Mouse (Mus musculus): ENCODE measurements around the gene Coq10a. TPM values are rescaled to one million over a fixed set of nuclear protein-coding genes. Genes with fewer than 3 reads are reported as not detected.

The Coq10a gene
- polyA plus RNA-seq, 1 experiment from 2014 or later, result 18.6 TPM

- peak overlapping the region; percentile 34; the same call in 1 of the 2 replicates for H3K27ac ChIP-seq (ENCODE audit: low read depth, low read length)
- WGBS, result 47% methylated on average over 7 of the region's 7 CpGs
These were observed 24.1 kb downstream of the Coq10a start for GRCm38 (mm10) chr10:128344568-128345275.

GRCm38 (mm10) chr10:128343436-128343835 is 25.4 kb downstream of the Coq10a start:
- Histone ChIP-seq H3K4me2 (replicated peaks; ENCODE audit: low read depth, low read length) (no peak overlapping the region), H3K4me1 (ENCODE audit: control insufficient read depth, insufficient read depth, low read length) (peaks cover 25% of the 10 kb centered on the region), H3K4me3 (ENCODE audit: low read length) (no peak overlapping the region), H3K27me3 (ENCODE audit: control insufficient read depth, insufficient read depth, low read length) (no peaks in the 10 kb centered on the region), H3K9me3 (ENCODE audit: control insufficient read depth, low read length) (no peaks in the 10 kb centered on the region), H3K9ac (ENCODE audit: low read depth, low read length) (no peak overlapping the region), H3K36me3 (ENCODE audit: control insufficient read depth, insufficient read depth, low read length) (peaks cover 7% of the 10 kb centered on the region), H3K27ac (ENCODE audit: low read depth, low read length) (no peak overlapping the region)
- no peak for ATAC-seq (ENCODE audit: low FRiP score, low TSS enrichment)
- 84% methylated on average over 1 of the region's 1 CpGs for WGBS

More at GRCm38 (mm10) chr10:128344568-128345275, 24.1 kb downstream of the Coq10a start:
- Histone ChIP-seq H3K9ac (ENCODE audit: low read depth, low read length) (no peak overlapping the region), H3K4me1 (ENCODE audit: control insufficient read depth, insufficient read depth, low read length) (peaks cover 12% of the 10 kb centered on the region), H3K9me3 (ENCODE audit: control insufficient read depth, low read length) (no peaks in the 10 kb centered on the region), H3K4me2 (replicated peaks; ENCODE audit: low read depth, low read length) (peak overlapping the region; percentile 4; the same call in 1 of the 2 replicates), H3K27me3 (ENCODE audit: control insufficient read depth, insufficient read depth, low read length) (no peaks in the 10 kb centered on the region), H3K36me3 (ENCODE audit: control insufficient read depth, insufficient read depth, low read length) (peaks cover 7% of the 10 kb centered on the region), H3K4me3 (ENCODE audit: low read length) (no peak overlapping the region)
- ATAC-seq (ENCODE audit: low FRiP score, low TSS enrichment), result peak; percentile 62; the same call in 1 of the 2 replicates

- peaks cover 32% of the 10 kb centered on the region for H3K4me1 ChIP-seq (ENCODE audit: control insufficient read depth, insufficient read depth, low read length)
- H3K4me3 ChIP-seq (ENCODE audit: low read length), result no peak overlapping the region
- no peak for ATAC-seq (ENCODE audit: low FRiP score, low TSS enrichment)
- 91% methylated on average over 2 of the region's 2 CpGs for WGBS
- no peak overlapping the region for H3K4me2 ChIP-seq (replicated peaks; ENCODE audit: low read depth, low read length)
- no peak overlapping the region for H3K9ac ChIP-seq (ENCODE audit: low read depth, low read length)
- H3K36me3 ChIP-seq (ENCODE audit: control insufficient read depth, insufficient read depth, low read length), result peaks cover 7% of the 10 kb centered on the region
- H3K27ac ChIP-seq (ENCODE audit: low read depth, low read length), result no peak overlapping the region
- no peaks in the 10 kb centered on the region for H3K9me3 ChIP-seq (ENCODE audit: control insufficient read depth, low read length)
- no peaks in the 10 kb centered on the region for H3K27me3 ChIP-seq (ENCODE audit: control insufficient read depth, insufficient read depth, low read length)
These were observed 28.5 kb downstream of the Coq10a start for GRCm38 (mm10) chr10:128340257-128340656.

GRCm38 (mm10) chr10:128338948-128339347 is 29.8 kb downstream of the Coq10a start:
- 86% methylated on average over 2 of the region's 2 CpGs for WGBS
- Histone ChIP-seq H3K36me3 (ENCODE audit: control insufficient read depth, insufficient read depth, low read length) (peaks cover 7% of the 10 kb centered on the region), H3K4me3 (ENCODE audit: low read length) (peak overlapping the region; percentile 86), H3K9ac (ENCODE audit: low read depth, low read length) (peak overlapping the region; percentile 85; the same call in 1 of the 2 replicates), H3K4me2 (replicated peaks; ENCODE audit: low read depth, low read length) (peak overlapping the region; percentile 85), H3K27me3 (ENCODE audit: control insufficient read depth, insufficient read depth, low read length) (no peaks in the 10 kb centered on the region), H3K4me1 (ENCODE audit: control insufficient read depth, insufficient read depth, low read length) (peaks cover 24% of the 10 kb centered on the region), H3K9me3 (ENCODE audit: control insufficient read depth, low read length) (no peaks in the 10 kb centered on the region), H3K27ac (ENCODE audit: low read depth, low read length) (no peak overlapping the region)
- no peak for ATAC-seq (ENCODE audit: low FRiP score, low TSS enrichment)

GRCm38 (mm10) chr10:128338415-128338814 is 30.4 kb downstream of the Coq10a start:
- no peak; the same call in 1 of the 2 replicates for ATAC-seq (ENCODE audit: low FRiP score, low TSS enrichment)

GRCm38 (mm10) chr10:128337306-128338181 is 31.3 kb downstream of the Coq10a start, which contains the start of gene Cs:
TSS of gene Cs (plus strand) at chr10:128337734.
- peak within 1 kb of the TSS; percentile 85 for H3K4me2 ChIP-seq (replicated peaks; ENCODE audit: low read depth, low read length)
- under 1% methylated on average over 61 of the region's 61 CpGs for WGBS

More at GRCm38 (mm10) chr10:128338415-128338814, 30.4 kb downstream of the Coq10a start:
- H3K9me3 ChIP-seq (ENCODE audit: control insufficient read depth, low read length), result no peaks in the 10 kb centered on the region
- H3K9ac ChIP-seq (ENCODE audit: low read depth, low read length), result peak overlapping the region; percentile 85
- peak overlapping the region; percentile 85 for H3K4me2 ChIP-seq (replicated peaks; ENCODE audit: low read depth, low read length)
- peak overlapping the region; percentile 86 for H3K4me3 ChIP-seq (ENCODE audit: low read length)
- 17% methylated on average over 5 of the region's 5 CpGs for WGBS
- peak overlapping the region; percentile 87 for H3K27ac ChIP-seq (ENCODE audit: low read depth, low read length)
- H3K4me1 ChIP-seq (ENCODE audit: control insufficient read depth, insufficient read depth, low read length), result peaks cover 23% of the 10 kb centered on the region
- H3K36me3 ChIP-seq (ENCODE audit: control insufficient read depth, insufficient read depth, low read length), result peaks cover 7% of the 10 kb centered on the region
- H3K27me3 ChIP-seq (ENCODE audit: control insufficient read depth, insufficient read depth, low read length), result no peaks in the 10 kb centered on the region

GRCm38 (mm10) chr10:128336597-128336996 is 32.2 kb downstream of the Coq10a start:
- Histone ChIP-seq H3K4me2 (replicated peaks; ENCODE audit: low read depth, low read length) (peak overlapping the region; percentile 63), H3K36me3 (ENCODE audit: control insufficient read depth, insufficient read depth, low read length) (peaks cover 7% of the 10 kb centered on the region), H3K9me3 (ENCODE audit: control insufficient read depth, low read length) (no peaks in the 10 kb centered on the region), H3K4me1 (ENCODE audit: control insufficient read depth, insufficient read depth, low read length) (peaks cover 20% of the 10 kb centered on the region), H3K4me3 (ENCODE audit: low read length) (no peak overlapping the region; the same call in 1 of the 2 replicates), H3K27ac (ENCODE audit: low read depth, low read length) (no peak overlapping the region), H3K9ac (ENCODE audit: low read depth, low read length) (no peak overlapping the region; the same call in 1 of the 2 replicates), H3K27me3 (ENCODE audit: control insufficient read depth, insufficient read depth, low read length) (no peaks in the 10 kb centered on the region)
- WGBS, result 84% methylated on average over 3 of the region's 3 CpGs
- ATAC-seq (ENCODE audit: low FRiP score, low TSS enrichment), result no peak

More at GRCm38 (mm10) chr10:128337306-128338181, 31.3 kb downstream of the Coq10a start, which contains the start of gene Cs:
- peak within 1 kb of the TSS; percentile 87 for H3K27ac ChIP-seq (ENCODE audit: low read depth, low read length)
- peak; percentile 98 for ATAC-seq (ENCODE audit: low FRiP score, low TSS enrichment)
- H3K4me1 ChIP-seq (ENCODE audit: control insufficient read depth, insufficient read depth, low read length), result peaks cover 20% of the 10 kb centered on the region
- peak within 1 kb of the TSS; percentile 86 for H3K4me3 ChIP-seq (ENCODE audit: low read length)
- no peaks in the 10 kb centered on the region for H3K9me3 ChIP-seq (ENCODE audit: control insufficient read depth, low read length)
- H3K27me3 ChIP-seq (ENCODE audit: control insufficient read depth, insufficient read depth, low read length), result no peaks in the 10 kb centered on the region
- peak within 1 kb of the TSS; percentile 85 for H3K9ac ChIP-seq (ENCODE audit: low read depth, low read length)
- peaks cover 7% of the 10 kb centered on the region for H3K36me3 ChIP-seq (ENCODE audit: control insufficient read depth, insufficient read depth, low read length)

- Histone ChIP-seq H3K9ac (ENCODE audit: low read depth, low read length) (no peak overlapping the region), H3K36me3 (ENCODE audit: control insufficient read depth, insufficient read depth, low read length) (peaks cover 3% of the 10 kb centered on the region), H3K4me2 (replicated peaks; ENCODE audit: low read depth, low read length) (no peak overlapping the region), H3K4me1 (ENCODE audit: control insufficient read depth, insufficient read depth, low read length) (peaks cover 20% of the 10 kb centered on the region), H3K4me3 (ENCODE audit: low read length) (no peak overlapping the region), H3K27me3 (ENCODE audit: control insufficient read depth, insufficient read depth, low read length) (no peaks in the 10 kb centered on the region), H3K27ac (ENCODE audit: low read depth, low read length) (no peak overlapping the region), H3K9me3 (ENCODE audit: control insufficient read depth, low read length) (no peaks in the 10 kb centered on the region)
- 89% methylated on average over 3 of the region's 3 CpGs for WGBS
- ATAC-seq (ENCODE audit: low FRiP score, low TSS enrichment), result no peak
These were observed 32.6 kb downstream of the Coq10a start for GRCm38 (mm10) chr10:128336195-128336594.

All from kidney, embryonic 14.5 days (tissue).